Mouse (Mus musculus): ENCODE results near the gene Calhm6.

Calhm6 gene

DNA sequence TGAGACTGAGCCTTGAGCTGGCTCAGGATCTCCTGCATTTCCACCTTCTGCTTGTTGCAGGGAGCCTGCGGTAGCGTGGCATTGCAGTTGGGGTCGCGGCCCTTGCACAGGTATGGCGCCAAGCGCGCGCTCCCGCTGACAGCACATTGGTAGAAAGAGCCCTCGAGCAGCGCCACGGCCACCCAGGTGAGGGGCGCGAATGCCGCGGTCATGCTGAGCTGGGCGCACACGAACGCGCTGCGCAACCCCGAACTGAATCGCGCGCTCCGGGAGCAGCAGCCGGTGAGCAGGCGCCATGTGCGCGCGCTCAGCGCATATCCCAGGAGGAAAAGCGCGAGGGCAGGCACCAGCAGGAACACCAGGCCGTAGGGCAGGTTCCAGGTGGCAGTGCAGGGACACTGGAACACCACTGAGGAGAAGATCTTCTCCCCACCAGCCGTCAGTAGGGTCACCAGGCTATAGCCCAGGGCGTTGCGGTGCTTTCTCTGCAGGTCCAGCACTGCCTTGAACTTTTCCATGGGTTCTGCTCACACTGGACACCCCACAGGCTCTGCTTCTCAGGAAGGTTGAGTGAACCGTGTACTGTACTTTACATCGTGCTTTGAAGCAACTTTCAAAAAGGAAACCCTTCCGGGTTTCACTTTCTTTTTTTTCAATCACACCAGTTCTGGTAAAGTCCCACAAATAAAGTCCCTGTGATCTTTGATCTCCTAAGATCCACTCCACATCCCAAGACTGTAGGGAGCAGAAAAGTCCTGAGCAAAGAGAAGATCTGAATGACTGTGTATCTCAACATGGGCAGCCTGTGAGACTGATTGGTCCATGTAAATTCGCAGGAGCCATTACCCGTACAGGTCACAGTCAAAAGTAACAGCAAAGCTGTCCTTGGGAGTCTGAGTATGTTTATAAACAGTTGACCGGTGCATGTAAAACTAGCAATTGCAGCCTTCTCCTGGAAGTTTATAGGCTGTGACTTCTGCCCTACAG, at the start of gene Calhm6:
TSS of gene Calhm6 (minus strand) at position 593 of the 987 bp plus-strand sequence.
- DNase-seq, result no peak

DNA sequence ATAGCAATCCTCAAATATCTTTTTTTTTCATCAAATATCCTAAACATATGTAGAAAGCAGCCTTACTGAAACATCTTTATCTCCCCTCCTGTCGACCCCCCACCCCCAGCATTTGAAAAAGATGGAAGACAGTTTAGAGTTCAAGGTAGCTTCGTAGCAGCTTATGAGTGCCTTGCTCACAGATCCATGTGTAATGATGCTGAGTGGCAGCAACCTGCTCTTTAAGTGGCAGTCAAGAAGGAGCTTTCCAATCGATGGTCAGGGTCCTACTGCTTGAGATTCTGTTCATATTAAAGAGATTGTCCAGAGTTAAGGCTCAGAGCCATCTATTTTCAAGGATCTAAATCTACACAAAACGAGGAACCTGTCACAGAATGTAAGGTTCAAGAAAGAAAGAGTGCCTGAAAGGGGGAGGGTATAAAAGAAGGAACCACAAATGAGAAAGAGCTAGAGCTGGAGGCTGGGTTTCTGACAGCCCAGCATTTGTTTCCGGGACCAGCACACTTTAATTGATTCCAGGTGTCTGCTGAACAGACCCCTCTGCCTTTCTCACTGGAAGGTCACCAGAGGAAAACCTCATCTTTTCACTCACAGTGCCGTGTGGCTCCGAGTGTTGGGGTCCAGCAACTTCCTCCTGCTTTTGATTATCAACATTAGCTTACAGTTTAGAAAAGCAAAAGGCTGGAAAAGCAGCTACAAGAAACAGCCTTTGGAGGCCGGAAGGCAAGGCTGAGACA, 48.3 kb upstream of the Calhm6 start:
- no peak for DNase-seq

GRCm38 (mm10) chr10:34172663-34173282, 45.0 kb upstream of the Calhm6 start:
- DNase-seq, result no peak

- no peak for DNase-seq
Observed at GRCm38 (mm10) chr10:34171660-34172059, 43.9 kb upstream of the Calhm6 start.

- no peak for DNase-seq
Observed at GRCm38 (mm10) chr10:34171191-34171590, 43.4 kb upstream of the Calhm6 start.

DNA sequence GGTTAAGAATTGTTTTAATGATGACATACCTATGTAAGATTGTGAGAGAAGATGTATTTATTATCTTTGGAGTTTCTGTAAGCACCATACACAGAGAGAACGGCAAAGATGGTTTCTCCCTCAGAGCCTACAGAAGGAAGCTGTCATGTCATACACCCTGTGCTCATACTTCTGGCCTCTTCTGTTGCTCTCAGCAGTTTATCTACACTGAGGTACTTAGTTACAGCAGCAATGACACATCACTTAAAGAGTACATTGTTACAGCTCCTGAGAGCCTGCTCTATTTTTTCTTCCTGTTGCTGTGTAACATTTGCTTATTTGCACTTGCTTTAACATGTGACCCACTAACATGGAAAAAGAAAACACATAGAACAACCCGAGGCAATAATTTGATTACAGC, 39.2 kb upstream of the Calhm6 start:
- no peak for DNase-seq

GRCm38 (mm10) chr10:34155796-34156554, 28.2 kb upstream of the Calhm6 start:
- no peak for DNase-seq

GRCm38 (mm10) chr10:34151827-34152226, 24.0 kb upstream of the Calhm6 start:
- no peak for DNase-seq

DNA sequence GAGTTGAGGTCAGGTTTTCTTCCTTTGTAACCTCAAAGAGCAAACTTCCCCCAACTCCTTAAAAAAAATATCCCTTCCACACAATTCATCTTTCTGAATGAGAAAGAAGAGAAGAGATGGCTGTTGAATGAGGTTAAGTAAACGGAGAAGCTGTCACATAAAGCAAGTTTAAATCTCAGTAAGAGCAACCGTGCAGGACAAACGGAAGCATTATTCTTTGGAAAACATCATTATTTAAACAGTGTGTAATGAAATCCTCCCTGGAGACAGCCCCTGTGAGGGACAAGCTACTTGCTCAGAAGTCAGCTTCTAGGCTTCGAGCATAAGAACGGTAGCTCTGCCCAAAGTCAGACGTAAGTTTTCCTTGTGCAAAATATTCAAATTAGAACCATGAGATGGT, 22.7 kb upstream of the Calhm6 start:
- DNase-seq, result no peak

DNA sequence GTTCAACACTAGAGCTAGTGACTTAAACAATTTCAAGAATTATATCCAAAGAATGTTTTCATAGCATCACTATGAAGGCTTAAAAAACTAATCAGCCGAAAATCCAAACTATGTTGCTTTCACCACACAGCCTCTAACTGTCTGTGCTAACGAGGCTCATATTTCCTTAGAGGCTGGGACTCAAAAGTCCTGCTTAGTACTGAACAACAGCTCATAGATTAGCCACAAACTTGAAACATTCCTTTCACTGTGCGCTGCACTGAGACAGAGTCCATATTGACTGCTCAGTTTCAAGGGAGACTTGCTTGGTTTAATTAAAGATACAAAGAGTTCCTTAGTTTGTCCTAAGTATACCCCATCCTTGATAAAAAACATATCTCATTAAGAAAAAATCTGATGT, 22.0 kb upstream of the Calhm6 start:
- DNase-seq, result no peak

- no peak for DNase-seq
Observed at GRCm38 (mm10) chr10:34141693-34142092, 13.9 kb upstream of the Calhm6 start.

- no peak for DNase-seq
Observed at GRCm38 (mm10) chr10:34139768-34140167, 12.0 kb upstream of the Calhm6 start.

- no peak for DNase-seq
Observed at GRCm38 (mm10) chr10:34138027-34138426, 10.2 kb upstream of the Calhm6 start.

GRCm38 (mm10) chr10:34136432-34136831, 8.6 kb upstream of the Calhm6 start:
- no peak for DNase-seq

DNA sequence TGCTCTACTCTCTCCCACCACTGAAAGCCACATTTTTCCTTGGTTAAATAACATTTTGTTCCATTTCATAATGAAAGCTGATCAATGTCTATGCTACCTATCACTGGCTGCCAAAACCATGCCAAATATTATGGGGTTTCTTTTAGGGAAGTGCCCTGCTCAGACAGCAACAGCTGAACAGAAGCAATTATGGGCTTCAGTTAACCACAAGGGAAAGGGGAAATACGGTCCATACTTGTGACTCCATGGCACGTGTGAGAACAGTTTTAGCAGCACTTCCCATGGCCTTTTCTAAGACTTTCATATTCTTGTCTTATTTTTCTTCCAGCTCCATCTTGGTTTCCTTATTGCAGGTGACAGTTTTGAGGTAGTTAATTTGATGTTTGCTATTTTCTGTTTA, 3.6 kb upstream of the Calhm6 start:
- DNase-seq, result no peak

- DNase-seq, result no peak
Observed at GRCm38 (mm10) chr10:34128391-34128790, 607 bp upstream of the Calhm6 start.

DNA sequence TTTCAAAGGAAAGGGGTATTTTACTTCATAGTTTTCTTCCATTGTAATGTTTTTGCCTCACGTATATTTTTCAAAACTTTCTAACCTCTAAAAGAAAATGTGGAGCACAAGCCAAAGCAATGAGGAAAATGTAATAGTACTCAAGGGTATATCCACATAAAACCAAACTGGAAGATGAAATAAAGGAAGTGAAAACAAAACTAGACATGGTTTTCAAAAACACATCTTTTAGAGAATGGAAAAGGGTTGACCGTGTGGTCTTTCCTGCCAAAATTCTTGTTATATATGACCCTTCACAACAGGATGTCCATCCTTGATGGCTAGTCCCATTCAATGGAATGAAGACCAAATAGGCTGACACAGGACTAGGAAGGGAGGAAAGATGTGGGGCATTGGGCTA, 9.4 kb downstream of the Calhm6 start:
- DNase-seq, result no peak

DNA sequence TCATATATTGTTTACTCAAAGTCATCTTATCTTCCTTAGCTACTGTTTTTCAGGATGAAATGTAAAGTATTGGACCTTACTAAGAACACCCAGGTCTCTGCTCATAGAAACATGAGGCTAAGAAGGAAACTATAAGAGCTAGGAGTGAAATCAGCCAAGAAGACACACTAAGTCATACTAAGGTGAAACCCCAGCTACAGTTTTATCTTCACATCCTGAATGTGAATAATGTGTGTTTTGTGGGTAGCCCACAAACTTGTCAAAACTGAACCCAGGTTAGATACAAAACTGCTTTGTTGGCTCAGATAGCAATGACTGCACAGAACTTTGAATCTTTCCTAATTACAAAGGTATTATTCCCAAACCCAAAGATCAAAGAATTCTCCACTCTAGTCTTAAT, 10.0 kb downstream of the Calhm6 start:
- no peak for DNase-seq

- no peak for DNase-seq
Observed at GRCm38 (mm10) chr10:34117131-34117530, 10.7 kb downstream of the Calhm6 start.

DNA sequence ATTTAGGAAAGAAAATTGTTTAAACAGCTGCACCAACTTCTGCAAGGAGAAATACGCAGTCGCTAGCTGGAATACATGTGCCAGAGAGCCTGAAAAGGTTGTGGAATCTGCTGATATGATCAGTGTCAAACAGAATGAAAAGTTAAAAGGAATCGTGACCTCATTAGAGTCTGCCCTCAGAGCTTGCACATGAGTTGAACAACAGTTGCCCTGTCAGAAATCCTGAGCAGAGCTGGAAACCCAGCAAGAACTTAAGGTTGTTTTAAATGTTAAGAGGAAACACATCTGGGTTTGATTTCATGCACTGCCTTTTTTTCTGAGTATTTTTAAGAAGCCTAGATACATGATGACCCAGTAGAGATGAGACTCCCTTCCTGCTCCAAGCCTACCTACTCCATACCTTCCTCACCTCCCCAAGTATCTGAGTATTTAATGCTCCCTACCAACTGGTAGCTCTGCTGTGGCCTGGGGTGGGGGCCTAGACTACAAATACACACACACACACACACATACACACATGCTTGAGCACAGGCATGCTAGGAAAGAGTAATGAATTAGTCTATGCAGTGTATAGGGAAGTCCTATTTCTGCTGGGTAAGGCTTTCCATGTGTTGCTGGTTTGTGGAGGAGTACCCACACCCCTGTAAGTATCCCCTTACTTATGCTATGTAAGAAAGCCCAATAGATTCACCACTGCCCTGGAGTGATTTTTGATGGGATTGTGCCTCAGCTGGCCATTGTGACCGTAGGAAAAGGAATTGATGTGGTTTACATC, 15.6 kb downstream of the Calhm6 start:
- DNase-seq, result no peak

DNA sequence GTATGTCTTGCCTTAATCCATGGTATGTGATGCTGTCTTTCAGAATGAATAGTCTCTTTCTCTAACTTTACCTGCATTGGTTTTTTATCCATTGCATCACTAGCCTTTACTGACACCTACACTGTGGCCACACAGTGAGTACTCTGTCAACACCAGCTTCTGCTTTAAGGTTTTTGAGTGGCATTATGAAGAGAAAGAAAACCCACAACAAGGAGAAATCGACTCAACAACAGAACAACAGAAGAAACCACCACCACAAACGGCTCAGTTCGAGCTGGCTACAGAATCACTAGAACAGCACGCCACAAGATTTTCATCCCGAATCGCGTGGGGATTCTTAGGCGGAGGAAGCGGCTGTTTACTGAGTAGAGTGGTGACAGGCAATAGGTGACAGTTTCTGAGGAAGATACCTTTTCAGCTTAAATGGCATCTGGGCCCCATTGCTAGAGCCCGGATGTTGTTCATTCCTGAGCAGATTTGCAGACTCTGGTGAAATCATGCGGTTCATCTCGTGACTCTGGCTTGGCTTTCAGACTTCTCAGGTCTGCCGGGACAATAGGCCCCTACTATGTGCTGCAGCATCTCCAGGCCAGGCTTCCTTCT, 16.8 kb downstream of the Calhm6 start:
- DNase-seq, result no peak

All from cerebellum, adult 9-11 months (tissue).